Mouse (Mus musculus) left cerebral cortex, postnatal 36 days (tissue): ENCODE results near the gene Cnmd. TPM values are rescaled to one million over a fixed set of nuclear protein-coding genes. Genes with fewer than 3 reads are reported as not detected.

Experiments
- DNase-seq, 2 experiments: peaks; one replicate each; pipeline ENCODE4 v3.0.0; 2021 to 2022; ENCODE audit warnings: low spot score in 2 of 2, mixed read lengths in 1 of 2
- intact Hi-C: fragments of 180-260 bp; cut with DNase I; formaldehyde crosslinking; loops from one replicate; pipeline ENCODE4 v1.15.1; 2025
- total RNA-seq, 2 experiments: library from RNA; stranded (reverse); gene quantifications; 2 replicates each; pipeline ENCODE4 v1.2.3; 2021

Cnmd gene
- total RNA-seq, 2 experiments from 2014 or later = 0.88 to 1.2 TPM

DNA sequence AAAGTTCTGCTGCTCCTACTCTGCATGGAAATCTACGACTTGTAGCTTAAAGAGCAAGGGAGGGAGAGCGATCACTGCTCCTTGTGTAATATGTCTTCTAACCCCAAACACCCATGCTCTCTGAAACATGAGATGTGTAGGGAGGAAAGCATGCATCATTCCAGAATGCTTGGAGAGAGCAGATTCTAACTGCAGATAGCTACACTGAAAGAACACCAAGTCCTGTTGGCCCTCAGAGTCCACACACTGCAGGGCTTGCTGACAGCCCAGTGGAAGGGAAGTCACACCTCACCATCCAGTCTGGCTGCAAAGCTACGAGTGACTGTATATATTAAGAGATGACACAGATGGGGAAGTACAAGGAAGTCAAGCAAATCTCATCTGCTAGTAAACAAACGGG, 9.3 kb downstream of the Cnmd start:
- intact Hi-C loops = no loop called here
- DNase-seq = no peak

DNA sequence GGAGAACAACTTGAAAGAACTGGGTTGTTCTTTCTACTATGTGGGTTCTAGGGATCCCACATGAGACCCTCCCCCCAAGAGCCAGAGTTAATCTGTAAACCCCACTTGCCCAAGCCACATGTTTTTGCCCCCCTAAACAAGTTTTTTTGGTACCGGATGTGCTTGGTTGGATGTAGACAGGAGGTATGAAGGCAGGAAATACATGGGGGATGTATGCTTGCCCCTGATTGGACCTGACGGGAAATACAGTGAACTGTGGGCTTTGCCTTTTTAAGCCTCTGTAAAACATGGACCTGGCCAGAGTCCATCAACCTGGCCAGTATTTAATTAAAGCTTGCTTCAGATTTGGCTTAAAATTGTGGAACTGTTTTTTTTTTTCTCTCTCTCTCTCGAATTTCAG, 12.3 kb downstream of the Cnmd start:
- DNase-seq = no peak
- intact Hi-C loops = no loop called here

GRCm38 (mm10) chr14:79645378-79645777, 16.6 kb downstream of the Cnmd start:
- DNase-seq = no peak
- intact Hi-C loops = no loop called here

DNA sequence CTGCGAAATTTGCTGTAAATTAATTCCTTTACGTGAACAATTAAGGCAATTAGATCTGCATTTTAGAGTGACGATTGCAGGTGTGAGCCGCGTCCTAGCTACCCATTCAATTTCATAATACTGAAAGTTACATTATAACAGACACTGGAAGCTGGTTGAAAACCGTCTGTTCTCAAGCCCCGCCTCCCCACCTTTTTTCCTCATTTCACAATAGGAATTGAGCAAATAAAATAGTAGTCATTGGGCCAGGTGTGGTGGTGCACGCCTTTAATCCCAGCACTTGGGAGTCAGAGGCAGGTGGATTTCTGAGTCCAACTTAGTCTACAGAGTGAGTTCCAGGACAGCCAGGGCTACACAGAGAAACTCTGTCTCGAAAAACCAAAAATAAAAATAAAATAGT, 19.9 kb downstream of the Cnmd start:
- intact Hi-C loops = no loop called here
- no peak for DNase-seq

DNA sequence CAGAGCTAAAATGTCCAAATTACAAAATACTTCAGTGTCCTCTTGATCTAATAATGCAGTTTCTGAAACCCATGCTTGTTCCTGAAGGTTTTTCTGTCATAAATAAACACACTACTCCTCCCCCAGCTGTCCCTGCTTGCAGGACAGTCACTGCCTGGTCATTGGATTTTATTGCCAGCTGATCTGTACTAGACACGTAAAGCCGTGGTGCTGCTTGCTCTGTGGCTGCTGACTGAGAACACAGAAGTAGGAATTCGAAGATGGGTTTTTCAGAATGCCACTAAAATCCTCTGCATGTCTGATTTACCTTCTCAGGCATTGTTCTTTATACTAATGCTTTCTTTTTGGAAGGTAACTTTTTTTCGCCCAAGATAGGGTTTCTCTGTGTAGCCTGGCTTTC, 25.2 kb downstream of the Cnmd start:
- DNase-seq = no peak

DNA sequence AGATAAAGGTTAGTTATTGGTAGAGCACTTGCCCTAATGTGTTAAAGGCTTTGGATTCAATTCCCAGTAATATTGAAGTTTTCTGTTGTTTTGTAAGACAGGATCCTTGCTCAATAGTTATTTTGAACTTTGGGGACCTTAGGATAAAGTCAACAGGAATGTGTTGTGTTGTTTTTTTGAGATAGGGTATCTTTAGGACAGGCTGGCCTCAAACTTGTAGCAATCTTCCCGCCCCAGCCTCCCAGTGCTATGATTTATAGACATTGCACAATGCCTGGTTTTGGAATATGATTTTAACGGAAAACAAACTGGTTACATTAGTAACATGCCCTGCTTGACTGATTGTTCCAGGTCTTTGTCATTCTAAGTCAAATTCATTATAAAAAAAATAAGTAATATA, 28.8 kb downstream of the Cnmd start:
- intact Hi-C loops = no loop called here
- DNase-seq = no peak

More for the DNA sequence above, 25.2 kb downstream of the Cnmd start:
- intact Hi-C loops = no loop called here

DNA sequence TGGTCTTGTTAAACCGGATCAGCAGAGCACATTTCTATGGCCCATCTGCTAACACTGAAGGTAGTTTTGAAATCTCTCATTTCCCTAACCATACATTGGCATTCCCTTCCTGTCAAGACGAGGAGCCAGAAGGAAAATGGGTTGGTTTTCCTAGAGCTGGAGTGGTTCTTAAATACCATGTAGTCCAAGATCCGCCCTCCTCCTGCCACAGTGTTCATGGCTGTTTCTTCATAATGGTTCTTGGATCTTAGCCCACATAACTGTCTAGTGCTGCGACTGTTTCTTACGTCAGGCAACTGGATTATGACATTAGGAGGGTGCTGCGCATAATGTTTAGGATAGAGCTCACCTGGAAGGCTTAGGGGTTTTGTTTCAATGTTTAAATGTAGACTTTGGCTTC, 29.6 kb downstream of the Cnmd start:
- no peak for DNase-seq
- intact Hi-C loops = no loop called here

GRCm38 (mm10) chr14:79621143-79621542, 40.8 kb downstream of the Cnmd start:
- no peak for DNase-seq
- intact Hi-C loops = no loop called here

DNA sequence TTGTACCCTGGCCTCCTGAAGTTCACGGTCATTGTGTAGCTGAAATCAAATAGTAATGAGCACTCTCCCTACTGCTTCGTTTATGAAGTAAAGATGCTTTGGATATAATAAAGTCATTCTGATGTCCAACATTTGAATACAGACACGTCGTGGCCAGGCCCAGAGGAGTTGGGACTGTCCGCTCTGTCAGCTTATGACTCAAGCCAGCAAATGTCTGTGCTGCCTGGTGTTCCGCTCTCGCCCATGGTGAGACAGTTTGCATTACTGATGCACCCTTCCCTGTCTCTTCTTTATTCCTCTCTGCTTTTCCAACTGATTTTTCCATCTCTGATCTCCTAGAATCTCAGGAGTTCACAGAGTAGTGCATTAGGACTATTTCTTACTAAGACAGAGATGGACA, 42.2 kb downstream of the Cnmd start:
- DNase-seq = no peak
- intact Hi-C loops = loop anchor here (5.0 to 10.0 kb wide), 3 partner anchors 147 to 425 kb away; no protein-coding TSS in a partner anchor

GRCm38 (mm10) chr14:79617121-79617828, 44.7 kb downstream of the Cnmd start:
- DNase-seq = peak; percentile 10 to 13
- intact Hi-C loops = loop anchor here (1.0 to 10.0 kb wide), 5 partner anchors 122 to 596 kb away; no protein-coding TSS in a partner anchor

GRCm38 (mm10) chr14:79608286-79608685, 53.7 kb downstream of the Cnmd start:
- intact Hi-C loops = no loop called here
- no peak for DNase-seq

- no peak for DNase-seq
Observed at GRCm38 (mm10) chr14:79607352-79607751, 54.6 kb downstream of the Cnmd start.

DNA sequence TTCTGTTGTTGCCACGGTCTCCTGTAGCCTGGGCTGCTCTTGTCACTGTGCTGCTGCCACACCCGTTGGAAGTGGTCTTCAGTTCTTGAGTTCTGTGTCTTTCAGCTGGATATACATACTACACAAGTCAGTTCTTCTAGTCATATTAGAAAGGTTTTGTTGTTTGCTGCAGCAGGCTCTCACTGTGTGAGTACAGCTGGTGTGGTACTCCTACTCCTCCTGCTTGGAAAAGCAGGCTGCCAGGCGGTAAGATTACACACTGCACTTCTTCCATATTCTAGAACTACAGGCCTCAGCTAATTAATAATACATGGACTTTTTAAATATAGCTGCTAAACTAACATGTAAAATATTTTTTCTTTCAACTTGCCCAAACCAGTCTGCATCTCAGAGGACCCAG, 55.1 kb downstream of the Cnmd start:
- intact Hi-C loops = no loop called here
- DNase-seq = peak in 1 of 2 experiments; percentile 10

More at GRCm38 (mm10) chr14:79607352-79607751, 54.6 kb downstream of the Cnmd start:
- intact Hi-C loops = no loop called here

DNA sequence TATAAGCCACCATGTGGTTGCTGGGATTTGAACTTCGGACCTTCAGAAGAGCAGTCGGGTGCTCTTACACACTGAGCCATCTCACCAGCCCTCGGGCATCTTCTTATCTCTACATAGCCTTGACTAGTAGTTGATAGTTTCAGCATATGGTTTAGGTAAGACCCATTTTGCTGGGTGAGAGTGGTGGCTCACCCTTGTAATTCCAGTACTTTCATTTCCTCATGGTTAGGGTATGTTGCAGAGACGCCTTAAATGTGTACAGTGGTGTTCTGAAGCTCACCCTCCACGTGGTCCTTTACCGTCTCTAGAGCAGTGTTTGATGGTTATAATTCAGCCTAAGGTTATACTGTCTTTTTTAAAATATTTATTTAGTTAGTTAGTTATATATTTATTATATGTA, 55.6 kb downstream of the Cnmd start:
- intact Hi-C loops = no loop called here
- no peak for DNase-seq

DNA sequence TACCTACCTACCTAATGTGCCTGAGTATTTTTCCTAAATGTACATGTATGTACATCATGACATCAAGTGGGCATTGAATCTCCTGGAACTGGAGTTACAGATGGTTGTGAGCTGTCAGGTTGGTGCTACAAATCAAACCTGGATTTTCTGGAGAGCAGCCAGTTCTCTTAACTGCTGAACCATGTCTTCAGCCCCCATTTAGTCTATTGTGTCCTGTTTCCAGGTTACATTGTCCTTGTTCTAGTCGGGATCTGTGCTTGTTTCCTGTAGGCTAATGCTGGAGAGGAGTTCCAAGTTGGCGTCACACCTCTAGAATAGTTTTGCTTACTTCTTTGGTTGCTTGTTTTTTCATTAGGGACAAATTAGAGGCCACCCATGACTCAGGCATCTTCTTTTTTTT, 56.1 kb downstream of the Cnmd start:
- intact Hi-C loops = no loop called here

DNA sequence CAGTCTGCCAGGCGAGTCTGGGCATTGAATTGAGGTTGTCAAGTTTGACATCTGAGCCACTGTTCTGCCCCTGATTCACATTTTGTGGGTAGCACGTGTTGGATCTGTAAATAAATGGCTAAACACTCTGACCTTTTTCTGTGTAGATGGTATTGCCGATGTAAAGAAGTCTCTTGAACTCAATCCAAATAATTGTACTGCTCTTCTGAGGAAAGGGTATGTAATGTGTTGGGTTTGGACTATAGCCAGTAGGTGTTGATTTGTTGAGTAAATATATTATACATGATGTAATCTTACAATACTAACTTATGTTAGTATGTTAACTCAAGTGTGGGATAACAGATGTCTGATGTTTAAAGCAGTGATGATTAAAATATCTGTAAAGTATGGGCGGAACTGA, 65.4 kb downstream of the Cnmd start:
- intact Hi-C loops = no loop called here
- no peak for DNase-seq

More for the DNA sequence above, 56.1 kb downstream of the Cnmd start:
- DNase-seq = no peak

GRCm38 (mm10) chr14:79594069-79594468, 67.9 kb downstream of the Cnmd start:
- DNase-seq = no peak
- intact Hi-C loops = no loop called here

DNA sequence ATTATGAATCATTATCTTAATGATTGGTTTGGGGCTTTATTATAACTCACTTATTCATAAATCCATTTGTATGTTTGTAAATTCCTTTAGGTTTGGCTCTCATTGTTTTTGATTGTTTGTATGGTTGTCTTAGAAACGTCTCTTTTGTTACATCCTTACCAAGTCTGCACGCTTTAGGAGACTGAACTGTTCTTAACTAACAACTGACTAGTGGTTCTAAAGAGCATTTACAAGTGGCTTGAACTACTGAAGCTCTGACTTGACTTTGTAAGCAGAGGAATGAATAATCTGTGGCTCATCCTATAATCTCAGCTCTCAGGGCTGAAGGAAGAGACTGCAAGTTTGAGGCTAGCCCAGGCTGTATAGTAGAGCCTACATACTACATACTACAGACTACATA, 70.4 kb downstream of the Cnmd start:
- DNase-seq = no peak
- intact Hi-C loops = no loop called here

GRCm38 (mm10) chr14:79590916-79591315, 71.1 kb downstream of the Cnmd start:
- intact Hi-C loops = no loop called here
- no peak for DNase-seq

DNA sequence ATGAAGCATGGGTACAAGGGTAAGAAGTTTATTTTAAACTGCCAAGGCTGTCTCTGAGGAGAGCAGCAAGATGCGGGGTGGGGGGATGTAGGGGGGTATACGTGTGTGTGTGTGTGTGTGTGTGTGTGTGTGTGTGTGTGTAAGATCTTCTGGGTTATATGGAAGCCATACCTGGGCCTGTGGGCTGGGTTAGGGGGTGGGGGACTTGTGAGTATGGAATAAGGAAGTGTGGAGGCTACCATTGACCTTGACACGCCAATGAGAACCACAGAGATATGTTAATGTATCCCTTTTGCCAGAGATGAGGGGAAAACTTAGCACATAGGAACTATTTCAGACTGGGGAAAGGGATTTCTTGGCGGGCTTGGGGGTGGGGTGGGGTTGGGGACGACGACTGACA, 72.6 kb downstream of the Cnmd start:
- intact Hi-C loops = no loop called here
- DNase-seq = no peak

GRCm38 (mm10) chr14:79588534-79588951, 73.4 kb downstream of the Cnmd start:
- no peak for DNase-seq
- intact Hi-C loops = no loop called here

GRCm38 (mm10) chr14:79587852-79588229, 74.1 kb downstream of the Cnmd start:
- intact Hi-C loops = loop anchor here (1.0 kb wide), 1 partner anchor 107 kb away; the partner anchor contains the start of genes Elf1 and Wbp4
- no peak for DNase-seq
